Mouse (Mus musculus): ENCODE results near the gene Hmces. TPM values are rescaled to one million over a fixed set of nuclear protein-coding genes. Genes with fewer than 3 reads are reported as not detected.
"Not testable (repeated sequence)": the region's sequence is repeated elsewhere in the genome, so short reads cannot be mapped to it uniquely, and the experiment has no call there.

The Hmces gene
- total RNA-seq, 1 experiment from 2014 or later, result 29.9 TPM

DNA sequence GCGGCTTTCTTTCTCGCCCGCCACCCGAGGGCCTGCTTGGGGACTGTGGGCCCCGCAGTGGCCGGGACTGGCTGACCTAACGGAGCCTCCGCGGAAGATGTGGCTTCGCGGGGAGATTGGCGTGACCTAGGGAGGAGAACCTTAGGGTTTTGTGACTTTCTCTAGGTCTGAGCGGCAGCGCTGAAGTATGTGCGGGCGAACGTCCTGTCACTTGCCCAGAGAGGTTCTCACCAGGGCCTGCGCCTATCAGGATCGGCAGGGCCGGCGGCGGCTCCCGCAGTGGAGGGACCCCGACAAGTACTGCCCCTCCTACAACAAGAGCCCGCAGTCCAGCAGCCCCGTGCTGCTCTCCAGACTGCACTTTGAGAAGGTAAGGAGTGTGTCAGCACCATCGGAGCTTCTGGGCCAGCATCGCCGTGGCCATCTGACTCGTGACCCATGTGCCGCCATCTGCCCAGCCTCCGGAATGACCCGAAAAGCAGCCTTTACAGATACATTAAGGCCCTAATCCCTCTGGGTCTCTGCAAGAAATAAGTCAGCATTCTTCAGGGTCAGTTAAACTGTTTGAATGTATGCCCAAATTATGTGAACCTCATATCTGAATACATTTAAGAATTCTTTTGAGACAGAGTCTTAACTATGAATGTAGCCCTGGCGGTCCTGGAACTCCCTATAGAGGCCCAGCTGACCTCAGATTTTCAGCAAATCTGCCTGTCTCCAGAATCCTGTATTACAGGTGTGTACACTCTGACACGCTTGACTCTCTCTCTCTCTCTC is 779 bp downstream of the Hmces start:
- DNase-seq, result peak; percentile 47

DNA sequence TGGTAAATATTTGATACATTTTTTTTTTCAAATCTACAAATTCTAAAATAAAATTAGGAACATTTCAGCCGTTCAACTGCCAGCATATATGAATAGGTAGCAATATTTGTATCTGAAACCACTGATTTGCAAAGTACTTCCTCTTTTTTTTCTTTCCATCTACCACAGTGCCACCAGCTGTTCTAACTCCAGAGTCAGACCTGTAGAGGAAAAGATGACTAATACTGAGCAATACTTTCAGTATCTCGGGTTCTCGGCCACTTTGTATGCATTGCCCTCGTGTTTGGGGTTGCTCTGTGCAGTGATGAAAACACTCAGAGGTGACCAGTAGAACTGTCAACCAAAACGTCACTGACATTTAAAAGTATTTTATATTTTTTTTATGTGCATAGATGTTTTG is 2.2 kb downstream of the Hmces start:
- no peak for DNase-seq

DNA sequence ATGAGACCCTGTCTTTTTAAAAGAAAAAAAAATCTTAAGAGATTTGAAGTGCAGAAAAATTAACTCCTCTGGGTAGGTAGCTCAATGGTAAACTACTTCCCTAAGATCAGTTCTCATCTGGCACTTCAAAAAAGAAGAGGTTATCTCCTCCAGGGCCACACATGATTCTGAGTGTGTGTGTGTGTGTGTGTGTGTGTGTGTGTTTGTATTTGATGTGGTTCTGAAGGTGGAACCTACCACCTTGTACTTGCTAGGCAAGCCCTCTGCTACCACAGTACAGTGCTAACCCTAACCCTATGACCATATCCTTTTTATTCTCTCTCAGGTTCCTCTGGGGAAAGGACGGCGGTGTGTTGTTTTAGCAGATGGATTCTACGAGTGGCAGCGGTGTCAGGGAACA is 7.5 kb downstream of the Hmces start:
- no peak for DNase-seq

DNA sequence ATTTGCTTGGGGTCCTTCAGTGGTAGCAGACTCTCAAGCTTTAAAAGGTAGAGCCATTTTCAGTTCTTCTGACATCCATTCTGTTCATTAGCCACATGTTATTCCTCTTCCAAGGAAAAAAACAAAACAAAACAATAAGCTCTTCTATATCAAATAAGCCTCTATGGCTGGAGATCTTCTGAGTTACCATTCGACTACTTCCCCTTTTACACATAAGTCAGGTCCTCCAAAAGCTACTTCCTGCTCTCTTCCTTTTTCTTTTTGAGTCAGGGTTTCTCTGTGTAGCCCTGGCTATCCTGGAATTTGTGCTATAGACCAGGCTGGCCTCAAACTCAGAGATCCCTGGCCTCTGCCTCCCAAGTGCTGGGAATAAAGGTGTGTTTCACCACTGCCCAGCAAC is 9.9 kb downstream of the Hmces start:
- no peak for DNase-seq

DNA sequence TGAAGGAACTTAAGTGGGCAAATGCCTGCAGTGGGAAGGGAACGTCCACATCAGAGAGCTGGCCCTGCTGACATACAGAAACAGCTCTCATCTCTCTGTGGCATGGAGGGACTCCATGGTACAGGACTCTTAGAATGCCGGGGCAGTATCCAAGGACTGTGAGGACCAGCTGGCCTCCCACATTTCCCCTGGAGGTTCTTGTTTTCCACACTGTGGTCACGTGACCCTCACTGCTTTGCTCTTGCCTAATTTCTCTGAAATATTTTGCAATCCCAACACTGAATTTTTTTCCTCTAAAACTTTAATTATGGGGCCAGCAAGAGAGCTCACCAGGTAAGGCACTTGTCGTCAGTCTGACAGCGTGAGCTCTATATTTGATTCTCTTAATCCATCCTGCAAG is 21.3 kb downstream of the Hmces start:
- DNase-seq, result no peak

DNA sequence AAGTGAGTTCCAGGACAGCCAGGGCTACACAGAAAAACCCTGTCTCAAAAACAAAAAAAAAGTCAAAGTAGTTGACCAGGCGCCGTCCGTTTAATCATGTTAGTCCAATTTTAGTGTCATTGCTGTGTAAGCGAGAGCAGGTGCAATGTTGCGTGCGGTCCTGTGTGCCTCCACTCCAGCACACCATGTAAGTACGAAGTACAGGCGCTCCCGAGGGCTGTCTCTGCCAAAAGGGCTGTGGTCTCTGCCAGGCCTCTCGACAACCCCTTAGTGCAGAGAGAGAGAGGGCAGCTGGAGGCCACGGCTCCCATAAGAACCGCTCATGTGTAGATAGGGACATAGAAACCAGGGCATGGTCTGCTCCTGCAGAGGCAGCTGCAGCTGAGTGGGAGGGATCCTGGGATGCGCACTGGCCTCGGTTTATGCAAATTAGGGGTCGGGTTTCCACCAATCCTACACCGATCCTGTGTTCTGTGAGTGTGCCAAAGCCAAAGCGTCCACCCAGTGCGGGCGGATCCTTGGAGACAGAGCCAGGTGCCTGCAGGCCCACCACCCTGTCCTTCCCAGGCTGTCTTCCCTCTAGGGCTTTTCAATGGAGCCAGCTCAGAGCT is 23.5 kb downstream of the Hmces start:
- peak; percentile 20 for DNase-seq

DNA sequence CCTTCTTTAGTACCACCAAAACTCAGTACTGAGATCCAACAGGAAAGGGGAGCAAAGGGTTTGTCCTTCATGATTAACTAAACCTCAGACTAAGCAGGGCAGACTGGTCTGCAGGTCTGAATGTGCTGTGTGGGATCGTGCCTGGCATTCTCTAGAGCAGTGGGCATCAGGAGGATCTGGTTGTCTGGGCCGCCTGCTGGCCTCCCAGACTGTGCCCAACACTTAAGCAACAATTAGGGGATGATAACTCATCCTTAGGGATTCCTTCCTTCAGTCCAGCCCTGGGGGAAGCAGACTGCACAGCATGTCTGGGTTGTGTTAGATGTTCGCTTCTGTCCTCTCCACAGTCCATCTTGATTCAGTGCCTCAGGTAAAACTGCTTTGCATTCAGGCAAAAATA is 25.2 kb downstream of the Hmces start:
- no peak for DNase-seq

DNA sequence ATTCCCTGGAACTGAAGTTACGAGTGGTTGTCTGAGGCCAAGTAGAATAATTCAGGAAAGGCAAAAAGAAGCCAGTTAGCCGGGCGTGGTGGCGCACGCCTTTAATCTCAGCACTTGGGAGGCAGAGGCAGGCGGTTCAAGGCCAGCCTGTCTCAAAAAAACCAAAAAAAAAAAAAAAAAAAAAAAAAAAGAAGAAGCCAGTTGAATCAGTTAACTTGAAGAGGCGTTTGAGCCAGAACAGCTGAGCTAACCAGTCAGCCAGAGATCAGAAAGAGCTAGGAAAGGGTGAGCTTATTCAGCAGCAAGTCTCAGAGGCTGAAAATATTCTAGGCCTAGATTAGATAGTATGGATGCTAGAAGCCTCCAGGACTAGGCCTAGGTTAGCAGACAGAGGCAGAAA is 28.4 kb downstream of the Hmces start:
- DNase-seq, result no peak

DNA sequence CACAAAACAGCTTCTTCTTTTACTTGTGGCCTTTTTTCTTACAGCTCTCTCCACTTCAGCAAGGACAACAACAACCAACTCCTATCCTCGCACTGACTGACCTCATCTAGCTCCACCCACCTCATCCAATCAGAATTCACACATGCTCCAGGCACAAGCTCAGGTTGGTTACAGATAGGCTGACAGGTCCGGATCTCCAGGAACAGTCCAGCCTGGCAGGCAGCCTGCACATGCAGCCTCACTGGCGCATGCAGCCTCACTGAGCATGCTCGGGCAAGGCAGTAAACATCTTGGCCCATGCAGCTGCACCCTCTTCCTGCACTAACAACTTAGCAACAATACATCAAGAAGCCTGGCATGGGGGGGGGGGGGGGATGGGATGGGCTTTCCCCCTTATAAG is 48.7 kb downstream of the Hmces start:
- not testable (repeated sequence) for DNase-seq

DNA sequence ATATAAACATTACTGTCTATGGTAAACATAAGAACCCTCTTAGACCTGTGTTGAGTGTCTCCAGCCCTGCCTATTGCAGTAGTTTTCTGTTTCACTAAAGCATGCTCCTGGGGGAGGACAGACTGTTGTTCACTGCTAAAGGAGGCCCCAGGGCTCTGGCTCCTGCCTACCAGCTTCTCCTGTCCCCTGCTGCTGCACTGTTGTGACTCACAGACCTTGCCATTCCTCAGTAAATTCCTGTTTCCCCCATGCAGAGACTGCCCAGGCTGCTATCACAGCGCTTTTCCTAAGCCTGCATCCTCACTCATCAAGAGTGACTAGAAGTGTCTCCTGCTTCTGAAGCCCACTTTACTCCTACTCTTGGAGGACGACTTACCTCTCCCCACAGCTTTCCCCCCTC is 56.3 kb downstream of the Hmces start:
- DNase-seq, result no peak

DNA sequence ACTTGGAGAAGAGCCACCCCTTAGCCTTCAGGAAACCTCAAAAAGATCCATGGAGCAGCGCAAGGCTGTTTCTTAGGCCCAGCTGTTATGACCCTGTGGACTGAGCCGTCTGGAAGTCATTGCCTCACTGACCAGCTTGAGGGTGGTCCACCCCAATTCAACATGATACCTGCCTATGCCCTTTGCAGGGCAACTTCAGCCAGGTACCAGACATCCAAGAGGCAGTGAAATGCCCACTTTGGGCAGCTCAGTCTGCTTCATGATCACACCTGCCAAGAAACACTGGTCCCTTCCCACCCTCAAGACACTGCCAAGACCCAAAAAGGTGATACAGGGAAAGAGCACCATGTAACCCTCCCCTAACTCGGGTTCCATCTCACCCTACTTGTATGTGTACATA is 66.0 kb downstream of the Hmces start:
- DNase-seq, result no peak

DNA sequence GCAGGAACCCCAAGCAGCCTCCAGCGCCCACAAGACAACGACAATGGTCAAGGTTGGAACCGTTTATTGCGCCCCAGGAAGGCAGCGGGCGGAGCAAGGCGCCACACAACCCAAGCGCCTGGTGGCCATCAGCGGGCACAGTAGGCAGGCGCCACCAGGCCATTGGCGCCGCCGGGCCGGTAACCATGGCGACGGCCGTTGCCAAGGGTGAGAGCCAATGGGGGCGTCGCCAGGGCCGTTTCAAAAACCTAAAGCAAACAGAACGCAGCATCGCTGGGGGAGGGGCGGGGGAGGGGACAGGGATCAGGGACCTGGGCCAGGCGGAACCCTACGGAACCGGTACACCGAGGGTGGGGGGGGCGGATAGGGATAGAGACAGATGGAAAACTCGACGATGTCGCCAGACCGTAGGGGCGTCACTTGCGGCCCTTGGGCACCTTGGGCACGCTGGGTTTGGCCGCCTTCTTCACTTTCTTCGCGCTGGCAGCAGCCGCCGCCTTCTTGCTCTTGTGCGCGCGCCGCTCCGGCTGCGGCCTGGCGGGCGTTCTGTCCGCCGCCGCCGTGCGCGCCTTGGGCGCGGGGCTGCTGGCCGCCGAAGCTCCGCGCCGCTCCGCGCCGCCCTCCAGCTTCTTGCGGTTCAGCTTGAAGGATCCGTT is 66.8 kb downstream of the Hmces start:
- DNase-seq, result peak; percentile 90

DNA sequence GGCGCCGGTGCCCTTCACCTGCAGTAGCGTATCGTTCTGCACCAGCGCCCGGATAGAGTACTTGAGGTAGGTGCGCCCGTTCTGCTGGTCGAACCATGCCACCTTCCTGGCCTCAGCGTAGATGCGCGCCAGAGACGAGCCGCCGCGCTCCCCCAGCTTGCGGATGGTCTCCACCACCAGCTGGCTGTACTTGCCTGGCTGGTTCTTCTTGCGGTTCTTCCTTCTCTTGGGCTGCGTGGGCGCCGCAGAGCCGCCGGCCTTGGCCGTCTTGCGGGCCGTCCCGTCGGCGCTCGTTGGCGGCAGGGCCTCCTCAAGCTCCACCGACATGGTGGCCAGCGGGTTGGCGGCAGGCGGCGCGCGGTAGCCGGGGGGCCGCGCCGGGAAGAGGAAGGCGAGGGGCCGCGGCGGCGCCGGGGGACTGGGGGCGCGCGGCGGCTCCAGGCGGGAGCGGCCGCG is 67.3 kb downstream of the Hmces start:
- peak; percentile 26 for DNase-seq

DNA sequence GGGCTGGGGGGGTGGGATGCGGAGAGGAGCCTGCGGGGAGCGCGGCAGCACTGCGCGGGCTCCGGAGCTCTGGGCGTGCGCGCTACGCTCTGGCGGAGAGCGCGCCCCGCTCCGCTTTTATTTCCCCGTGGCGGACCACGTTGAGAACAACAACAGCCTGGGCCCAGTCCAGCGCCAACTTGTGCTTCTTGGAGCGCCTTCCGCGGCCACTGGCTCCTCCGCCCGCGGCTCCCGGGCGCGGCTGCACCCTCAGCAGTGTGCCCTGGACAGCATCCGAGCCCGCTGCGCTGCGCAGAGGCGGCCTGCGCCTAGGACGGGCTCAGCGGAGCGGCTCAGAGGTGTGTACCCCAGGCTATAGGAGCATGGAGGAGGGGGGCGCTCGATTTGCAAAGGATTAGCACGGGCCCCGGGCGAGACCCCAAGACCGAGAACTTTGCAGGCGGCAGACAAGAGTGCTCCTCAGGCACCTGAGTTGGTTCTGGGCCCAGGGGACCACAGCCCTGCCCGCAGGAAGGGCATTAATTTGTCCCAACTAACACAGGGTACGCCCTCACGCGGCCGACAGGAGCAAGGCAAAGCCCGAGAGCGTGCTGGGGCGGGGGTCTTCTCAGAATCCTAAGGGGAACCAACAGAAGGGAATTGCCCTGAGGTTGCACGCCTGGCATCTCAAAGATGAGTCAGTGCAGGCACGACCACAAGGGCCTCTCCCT is 68.0 kb downstream of the Hmces start, which contains the start of gene H1fx:
TSS of gene H1fx (minus strand) at position 91 of the 710 bp plus-strand sequence.
- DNase-seq, result peak; percentile 78

DNA sequence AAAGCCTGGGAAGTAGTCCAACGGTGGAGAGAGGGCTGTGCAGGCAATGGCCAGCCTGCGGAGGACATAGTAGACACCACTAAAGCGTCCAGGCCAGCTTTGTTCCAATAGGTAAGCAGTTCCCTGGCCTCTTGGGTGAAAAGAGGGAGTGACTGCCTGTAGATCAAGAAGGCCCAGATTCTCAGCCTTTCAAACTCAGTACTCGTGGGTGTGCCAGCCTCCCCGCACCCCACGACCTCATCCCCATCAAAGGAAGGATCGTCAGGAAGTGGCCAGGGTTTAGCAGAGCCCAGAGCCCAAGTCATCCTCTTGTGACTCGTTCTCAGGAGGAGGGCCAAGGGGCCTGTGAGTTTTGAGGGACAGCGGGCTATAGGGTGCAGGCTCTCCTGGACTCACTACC is 68.8 kb downstream of the Hmces start:
- no peak for DNase-seq

Small RNA genes within 50 kb of the gene (microRNA-seq; reads per million reads assigned to microRNA genes)
- 0 to 0.34 reads per million in 2 experiments for gene Gm47286

Other genes with a start within 250 kb of the Hmces start
- gene Aplf, start 241.7 kb upstream of the Hmces start, total RNA-seq (2021), result 8.0 and 9.8 TPM in 2 replicates
- gene Efcc1, start 183.1 kb upstream of the Hmces start, total RNA-seq (2021), result 0.67 and 0.71 TPM in 2 replicates
- gene Gp9, start 135.9 kb upstream of the Hmces start, total RNA-seq (2021), result not detected in 2 replicates
- 21.8 and 34.9 TPM in 2 replicates for gene Rab43, start 101.8 kb upstream of the Hmces start, total RNA-seq (2021)
- 5.1 and 6.2 TPM in 2 replicates for gene Gm45140, start 78.1 kb upstream of the Hmces start, total RNA-seq (2021)
- gene Isy1, start 75.1 kb upstream of the Hmces start, total RNA-seq (2021), result 24.8 and 36.1 TPM in 2 replicates
- gene Cnbp, start 62.8 kb upstream of the Hmces start, total RNA-seq (2021), result 346 and 405 TPM in 2 replicates
- 103 and 108 TPM in 2 replicates for gene Copg1, start 26.1 kb upstream of the Hmces start, total RNA-seq (2021)
- 15.1 and 19.1 TPM in 2 replicates for gene H1fx, start 67.7 kb downstream of the Hmces start, total RNA-seq (2021)
- gene Rab7, start 131.3 kb downstream of the Hmces start, total RNA-seq (2021), result 313 and 326 TPM in 2 replicates
- 211 and 212 TPM in 2 replicates for gene Rpn1, start 170.5 kb downstream of the Hmces start, total RNA-seq (2021)

Measured in adrenal gland, postnatal 25 days (tissue).